Mouse (Mus musculus): Measurements from ENCODE around the gene Rdh7. TPM values are rescaled to one million over a fixed set of nuclear protein-coding genes. Genes with fewer than 3 reads are reported as not detected.
A peak's percentile ranks its signal among the peaks of the same experiment; 100 is the strongest.
"Not testable (repeated sequence)": the region's sequence is repeated elsewhere in the genome, so short reads cannot be mapped to it uniquely, and the experiment has no call there.

The Rdh7 gene
- total and polyA plus RNA-seq, 2 experiments from 2014 or later = not detected

- 58% methylated on average over 7 of the region's 7 CpGs for WGBS
- Histone ChIP-seq H3K9ac (replicated peaks; ENCODE audit: low read length) (no peak overlapping the region), H3K27ac (no peak overlapping the region), H3K4me2 (ENCODE audit: low read depth, low read length) (no peak overlapping the region), H3K27me3 (ENCODE audit: insufficient read depth, low read length) (no peaks in the 10 kb centered on the region), H3K9me3 (ENCODE audit: low read length) (no peaks in the 10 kb centered on the region), H3K36me3 (ENCODE audit: insufficient read depth, low read length) (no peaks in the 10 kb centered on the region), H3K4me3 (ENCODE audit: low read length) (no peak overlapping the region), H3K4me1 (ENCODE audit: insufficient read depth, low read length) (no peaks in the 10 kb centered on the region)
- ATAC-seq = 0 out of 2 replicates have a peak, but pooled peaks have one; percentile 12
- TF ChIP-seq CTCF (IDR thresholded peaks at IDR 0.05; ENCODE audit: low read depth) = no peak
- no peak for DNase-seq (ENCODE audit: low spot score)
Observed at GRCm38 (mm10) chr10:127924597-127925378, 36.2 kb upstream of the Rdh7 start.

- no peaks in the 10 kb centered on the region for H3K36me3 ChIP-seq (ENCODE audit: insufficient read depth, low read length)
- 88% methylated on average over 8 of the region's 8 CpGs for WGBS
- no peaks in the 10 kb centered on the region for H3K9me3 ChIP-seq (ENCODE audit: low read length)
- no peaks in the 10 kb centered on the region for H3K4me1 ChIP-seq (ENCODE audit: insufficient read depth, low read length)
- H3K27me3 ChIP-seq (ENCODE audit: insufficient read depth, low read length) = no peaks in the 10 kb centered on the region
- no peak for DNase-seq (ENCODE audit: low spot score)
- no peak overlapping the region for H3K9ac ChIP-seq (replicated peaks; ENCODE audit: low read length)
- no peak overlapping the region for H3K27ac ChIP-seq
- no peak for ATAC-seq
- no peak for TF ChIP-seq CTCF (IDR thresholded peaks at IDR 0.05; ENCODE audit: low read depth)
- H3K4me3 ChIP-seq (ENCODE audit: low read length) = no peak overlapping the region
- no peak overlapping the region for H3K4me2 ChIP-seq (ENCODE audit: low read depth, low read length)
Observed at GRCm38 (mm10) chr10:127923024-127923423, 34.4 kb upstream of the Rdh7 start.

- WGBS = 82% methylated on average over 1 of the region's 1 CpGs
- TF ChIP-seq CTCF (IDR thresholded peaks at IDR 0.05; ENCODE audit: low read depth) = no peak
- no peak for DNase-seq (ENCODE audit: low spot score)
- H3K27me3 ChIP-seq (ENCODE audit: insufficient read depth, low read length) = no peaks in the 10 kb centered on the region
- no peaks in the 10 kb centered on the region for H3K4me1 ChIP-seq (ENCODE audit: insufficient read depth, low read length)
- H3K36me3 ChIP-seq (ENCODE audit: insufficient read depth, low read length) = no peaks in the 10 kb centered on the region
- no peak for ATAC-seq
- H3K9ac ChIP-seq (replicated peaks; ENCODE audit: low read length) = no peak overlapping the region
- H3K4me3 ChIP-seq (ENCODE audit: low read length) = no peak overlapping the region
- no peak overlapping the region for H3K27ac ChIP-seq
- H3K4me2 ChIP-seq (ENCODE audit: low read depth, low read length) = no peak overlapping the region
- no peaks in the 10 kb centered on the region for H3K9me3 ChIP-seq (ENCODE audit: low read length)
Observed at GRCm38 (mm10) chr10:127922241-127922640, 33.6 kb upstream of the Rdh7 start.

- Histone ChIP-seq H3K27ac (no peak overlapping the region), H3K4me3 (ENCODE audit: low read length) (no peak overlapping the region), H3K36me3 (ENCODE audit: insufficient read depth, low read length) (no peaks in the 10 kb centered on the region), H3K9ac (replicated peaks; ENCODE audit: low read length) (no peak overlapping the region), H3K4me2 (ENCODE audit: low read depth, low read length) (no peak overlapping the region), H3K4me1 (ENCODE audit: insufficient read depth, low read length) (no peaks in the 10 kb centered on the region), H3K9me3 (ENCODE audit: low read length) (no peaks in the 10 kb centered on the region), H3K27me3 (ENCODE audit: insufficient read depth, low read length) (no peaks in the 10 kb centered on the region)
- 91% methylated on average over 5 of the region's 5 CpGs for WGBS
- DNase-seq (ENCODE audit: low spot score) (no peak), ATAC-seq (no peak)
- TF ChIP-seq CTCF (IDR thresholded peaks at IDR 0.05; ENCODE audit: low read depth) = no peak
Observed at GRCm38 (mm10) chr10:127917651-127918050, 29.0 kb upstream of the Rdh7 start.

- H3K27me3 ChIP-seq (ENCODE audit: insufficient read depth, low read length); H3K36me3 ChIP-seq (ENCODE audit: insufficient read depth, low read length); H3K9me3 ChIP-seq (ENCODE audit: low read length); H3K4me3 ChIP-seq (ENCODE audit: low read length); H3K9ac ChIP-seq (replicated peaks; ENCODE audit: low read length); H3K4me1 ChIP-seq (ENCODE audit: insufficient read depth, low read length); H3K4me2 ChIP-seq (ENCODE audit: low read depth, low read length); H3K27ac ChIP-seq; DNase-seq (ENCODE audit: low spot score): not testable (repeated sequence)
- 86% methylated on average over 3 of the region's 3 CpGs for WGBS
- 0 out of 2 replicates have a peak, but pooled peaks have one; percentile 58 for ATAC-seq
Observed at GRCm38 (mm10) chr10:127917183-127917582, 28.6 kb upstream of the Rdh7 start.

- Histone ChIP-seq H3K9ac (replicated peaks; ENCODE audit: low read length) (no peak overlapping the region), H3K36me3 (ENCODE audit: insufficient read depth, low read length) (no peaks in the 10 kb centered on the region), H3K4me2 (ENCODE audit: low read depth, low read length) (no peak overlapping the region), H3K9me3 (ENCODE audit: low read length) (no peaks in the 10 kb centered on the region), H3K27ac (no peak overlapping the region), H3K27me3 (ENCODE audit: insufficient read depth, low read length) (no peaks in the 10 kb centered on the region), H3K4me3 (ENCODE audit: low read length) (no peak overlapping the region), H3K4me1 (ENCODE audit: insufficient read depth, low read length) (no peaks in the 10 kb centered on the region)
- ATAC-seq = no peak
- no peak for DNase-seq (ENCODE audit: low spot score)
- WGBS = 88% methylated on average over 1 of the region's 1 CpGs
- no peak for TF ChIP-seq CTCF (IDR thresholded peaks at IDR 0.05; ENCODE audit: low read depth)
Observed at GRCm38 (mm10) chr10:127915578-127915977, 27.0 kb upstream of the Rdh7 start.

- H3K36me3 ChIP-seq (ENCODE audit: insufficient read depth, low read length) = no peaks in the 10 kb centered on the region
- no peaks in the 10 kb centered on the region for H3K27me3 ChIP-seq (ENCODE audit: insufficient read depth, low read length)
Observed at GRCm38 (mm10) chr10:127907386-127907951, 18.9 kb upstream of the Rdh7 start.

More at GRCm38 (mm10) chr10:127907386-127907951, 18.9 kb upstream of the Rdh7 start:
- ATAC-seq (no peak), DNase-seq (ENCODE audit: low spot score) (no peak)
- Histone ChIP-seq H3K27ac (no peak overlapping the region), H3K4me1 (ENCODE audit: insufficient read depth, low read length) (no peaks in the 10 kb centered on the region), H3K4me2 (ENCODE audit: low read depth, low read length) (no peak overlapping the region), H3K9ac (replicated peaks; ENCODE audit: low read length) (no peak overlapping the region), H3K9me3 (ENCODE audit: low read length) (no peaks in the 10 kb centered on the region), H3K4me3 (ENCODE audit: low read length) (no peak overlapping the region)
- TF ChIP-seq CTCF (IDR thresholded peaks at IDR 0.05; ENCODE audit: low read depth) = no peak

Data from hindbrain, postnatal 0 days (tissue).